Mouse (Mus musculus): ENCODE results near the gene Id2. TPM values are rescaled to one million over a fixed set of nuclear protein-coding genes. Genes with fewer than 3 reads are reported as not detected.

Gene Id2
- 448 and 458 TPM in 2 replicates for polyA plus RNA-seq (2016; fragmentation: Nextera tagmentation; extraction: Ambion mirVana)

DNA sequence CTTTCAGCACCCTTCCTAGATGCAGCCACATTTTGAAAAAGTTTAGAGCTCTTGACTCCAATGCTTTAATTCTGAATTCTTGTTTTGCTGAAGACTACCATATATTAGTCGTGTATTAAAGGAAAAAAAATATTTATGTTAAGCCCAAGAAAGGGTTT lies at the start of gene Id2:
Gene Id2, minus strand, starts transcription at position 89 of the 158 bp plus-strand sequence.
- no peak for ATAC-seq (ENCODE audit: insufficient number of reproducible peaks, insufficient read depth, low FRiP score, low TSS enrichment)
- no peaks in the 10 kb centered on the region for H3K27me3 ChIP-seq
- H3K4me3 ChIP-seq = peak within 1 kb of the TSS; percentile 88
- peak within 1 kb of the TSS; percentile 99 for H3K27ac ChIP-seq
- peak within 1 kb of the TSS; percentile 87 for H3K4me2 ChIP-seq (replicated peaks)
- H3K4me1 ChIP-seq = peaks cover 38% of the 10 kb centered on the region
- H3K9ac ChIP-seq = peak within 1 kb of the TSS; percentile 59
- no peaks in the 10 kb centered on the region for H3K9me3 ChIP-seq
- WGBS = 3% methylated on average over 1 of the region's 1 CpGs
- no peaks in the 10 kb centered on the region for H3K36me3 ChIP-seq

DNA sequence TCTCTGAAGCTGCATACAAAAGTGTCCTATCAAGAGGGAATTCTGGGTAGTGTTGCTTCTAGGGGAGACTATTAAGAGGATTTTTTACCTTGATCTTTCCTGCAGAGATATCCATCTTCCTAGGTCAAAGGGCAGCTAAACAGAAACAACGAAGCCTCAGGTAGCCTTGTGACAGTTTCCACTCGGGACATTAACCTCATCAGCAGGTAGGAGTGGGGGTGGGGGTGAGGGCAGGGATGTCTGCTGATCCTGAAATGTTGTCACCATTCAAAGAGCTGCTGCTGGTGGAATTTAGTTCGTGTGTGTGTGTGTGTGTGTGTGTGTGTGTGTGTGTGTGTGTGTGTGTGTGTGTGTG lies 48.4 kb upstream of the Id2 start:
- Histone ChIP-seq H3K36me3 (no peaks in the 10 kb centered on the region), H3K27me3 (no peaks in the 10 kb centered on the region), H3K9ac (no peak overlapping the region), H3K4me2 (replicated peaks) (no peak overlapping the region), H3K27ac (no peak overlapping the region), H3K9me3 (no peaks in the 10 kb centered on the region), H3K4me1 (no peaks in the 10 kb centered on the region), H3K4me3 (no peak overlapping the region)
- ATAC-seq (ENCODE audit: insufficient number of reproducible peaks, insufficient read depth, low FRiP score, low TSS enrichment) = no peak
- WGBS = 52% methylated on average over 3 of the region's 3 CpGs

DNA sequence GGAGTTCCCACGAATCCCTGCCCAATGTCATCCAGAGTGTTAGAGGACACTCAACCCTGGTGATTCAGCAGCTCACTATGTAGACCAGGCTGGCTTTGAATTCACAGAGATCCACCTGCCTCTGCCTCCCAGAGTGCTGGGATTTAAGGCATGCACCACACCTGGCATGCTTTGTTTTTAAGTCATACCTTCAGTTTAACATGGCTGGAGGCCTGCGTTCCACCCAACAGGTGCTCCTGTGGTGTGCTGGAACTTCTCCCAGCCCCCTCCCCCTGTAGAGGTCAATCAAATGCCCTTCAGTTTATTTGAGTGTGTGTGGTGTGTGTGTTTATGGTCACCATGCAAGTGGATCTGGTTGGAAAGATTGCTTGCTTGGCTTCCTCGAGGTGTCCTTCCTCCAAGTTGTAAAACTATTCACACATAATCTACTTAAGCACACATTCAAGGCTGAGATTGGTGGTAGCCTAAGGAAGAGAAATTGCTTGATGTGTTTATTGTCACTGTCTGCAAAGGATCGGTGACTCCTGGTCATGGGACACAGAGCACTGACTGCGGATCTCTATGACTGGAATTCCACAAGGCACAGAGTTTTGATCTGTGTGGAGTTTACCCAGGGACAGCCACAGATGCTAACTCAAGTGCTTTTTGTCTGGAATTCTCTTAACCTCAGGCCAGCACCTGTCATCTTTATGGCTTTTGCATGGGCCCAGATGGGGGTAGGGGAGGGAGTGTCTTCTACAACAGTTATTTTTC lies 47.8 kb upstream of the Id2 start:
- Histone ChIP-seq H3K9me3 (no peaks in the 10 kb centered on the region), H3K27ac (no peak overlapping the region), H3K27me3 (no peaks in the 10 kb centered on the region), H3K4me2 (replicated peaks) (no peak overlapping the region), H3K4me3 (no peak overlapping the region), H3K36me3 (no peaks in the 10 kb centered on the region), H3K4me1 (no peaks in the 10 kb centered on the region), H3K9ac (no peak overlapping the region)
- no peak for ATAC-seq (ENCODE audit: insufficient number of reproducible peaks, insufficient read depth, low FRiP score, low TSS enrichment)
- 80% methylated on average over 5 of the region's 5 CpGs for WGBS

DNA sequence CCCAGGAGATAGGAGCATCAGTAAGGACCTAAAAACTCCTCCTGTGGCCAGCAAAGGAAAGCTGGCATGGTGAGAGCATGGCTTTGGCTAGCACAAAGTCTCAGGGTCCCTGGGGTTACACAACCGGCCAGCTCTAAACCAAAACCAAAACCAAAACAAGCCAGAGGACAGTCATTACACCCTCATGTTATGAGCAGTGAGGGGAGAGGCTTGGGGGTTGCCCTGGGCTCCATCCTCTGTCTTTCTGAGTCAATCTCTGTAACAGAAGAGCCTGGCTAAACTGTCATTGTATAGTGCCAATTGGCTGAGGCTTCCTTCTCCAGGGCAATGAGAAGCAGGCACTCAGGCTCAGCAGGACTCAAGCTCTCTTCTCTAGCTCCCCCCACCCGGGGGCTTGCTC lies 46.6 kb upstream of the Id2 start:
- no peak overlapping the region for H3K27ac ChIP-seq
- no peaks in the 10 kb centered on the region for H3K27me3 ChIP-seq

DNA sequence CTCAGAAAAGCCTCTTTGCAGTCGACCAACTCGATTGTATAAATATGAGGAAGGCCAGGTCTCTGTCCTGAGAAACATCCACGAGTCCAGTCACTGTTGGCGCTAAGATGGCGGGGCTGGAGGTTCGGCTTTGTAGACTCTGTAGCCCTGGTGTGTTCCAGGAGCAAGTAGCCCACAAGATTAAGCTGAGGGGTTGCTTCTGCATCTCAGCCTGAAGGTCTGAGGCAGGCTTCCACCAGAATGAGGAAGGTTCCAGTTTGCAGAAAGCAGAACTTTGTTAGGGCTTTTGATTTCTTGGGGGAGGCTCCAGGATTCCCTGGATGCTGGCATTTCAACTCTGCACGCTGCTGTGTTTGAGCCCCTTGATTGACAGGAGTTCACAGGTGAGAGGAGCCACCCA lies 45.3 kb upstream of the Id2 start:
- Histone ChIP-seq H3K27me3 (no peaks in the 10 kb centered on the region), H3K27ac (no peak overlapping the region), H3K9ac (no peak overlapping the region), H3K9me3 (no peaks in the 10 kb centered on the region), H3K4me2 (replicated peaks) (no peak overlapping the region), H3K4me3 (no peak overlapping the region), H3K36me3 (no peaks in the 10 kb centered on the region), H3K4me1 (no peaks in the 10 kb centered on the region)
- ATAC-seq (ENCODE audit: insufficient number of reproducible peaks, insufficient read depth, low FRiP score, low TSS enrichment) = no peak
- 71% methylated on average over 7 of the region's 7 CpGs for WGBS

More for the DNA sequence above, 46.6 kb upstream of the Id2 start:
- WGBS = 46% methylated on average over 2 of the region's 2 CpGs
- H3K4me2 ChIP-seq (replicated peaks) = no peak overlapping the region
- no peak overlapping the region for H3K9ac ChIP-seq
- H3K36me3 ChIP-seq = no peaks in the 10 kb centered on the region
- H3K4me1 ChIP-seq = no peaks in the 10 kb centered on the region
- no peaks in the 10 kb centered on the region for H3K9me3 ChIP-seq
- no peak overlapping the region for H3K4me3 ChIP-seq
- ATAC-seq (ENCODE audit: insufficient number of reproducible peaks, insufficient read depth, low FRiP score, low TSS enrichment) = no peak

DNA sequence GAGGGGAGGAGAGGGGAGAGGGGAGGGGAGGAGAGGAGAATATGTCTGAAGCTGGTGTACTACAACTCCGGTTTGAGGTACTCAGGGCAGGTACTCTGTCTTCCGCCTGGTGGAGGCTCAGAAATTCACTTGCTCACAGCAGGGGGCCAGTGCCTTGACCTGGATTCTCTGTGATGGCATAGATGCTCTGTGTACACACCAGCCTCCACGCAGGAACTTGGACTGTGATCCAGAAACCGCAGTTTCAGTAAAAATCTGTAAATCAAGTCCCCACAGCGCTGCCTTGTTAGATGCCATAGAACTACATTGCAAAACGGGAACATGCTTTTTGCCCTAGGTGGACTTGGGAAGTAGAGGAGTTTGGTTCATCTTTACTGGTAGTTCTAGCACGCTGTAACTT lies 44.4 kb upstream of the Id2 start:
- Histone ChIP-seq H3K9me3 (no peaks in the 10 kb centered on the region), H3K4me2 (replicated peaks) (no peak overlapping the region), H3K9ac (no peak overlapping the region), H3K27me3 (no peaks in the 10 kb centered on the region), H3K36me3 (no peaks in the 10 kb centered on the region), H3K27ac (no peak overlapping the region), H3K4me1 (no peaks in the 10 kb centered on the region), H3K4me3 (no peak overlapping the region)
- ATAC-seq (ENCODE audit: insufficient number of reproducible peaks, insufficient read depth, low FRiP score, low TSS enrichment) = no peak
- 65% methylated on average over 7 of the region's 7 CpGs for WGBS

DNA sequence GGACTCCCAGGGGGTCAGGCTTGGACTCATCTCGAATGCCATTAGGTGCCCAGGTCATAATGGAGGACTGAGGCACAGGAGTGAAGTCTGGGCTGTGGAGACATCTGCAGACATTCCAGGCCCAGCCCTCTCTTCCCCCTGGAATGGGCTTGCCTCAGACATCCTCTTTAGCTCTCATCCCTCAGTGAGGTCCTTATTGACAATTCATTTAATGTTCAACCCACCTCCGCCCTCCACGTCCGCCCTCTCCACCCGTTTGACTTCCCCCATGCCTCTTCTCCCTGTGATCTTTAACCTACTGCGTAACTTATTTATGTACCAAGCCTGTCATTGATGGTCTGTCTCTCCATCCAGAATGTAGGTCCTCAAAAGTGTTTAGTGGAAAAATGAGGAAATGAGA lies 43.2 kb upstream of the Id2 start:
- no peak overlapping the region for H3K9ac ChIP-seq
- WGBS = 82% methylated on average over 6 of the region's 6 CpGs
- H3K4me1 ChIP-seq = no peaks in the 10 kb centered on the region
- ATAC-seq (ENCODE audit: insufficient number of reproducible peaks, insufficient read depth, low FRiP score, low TSS enrichment) = no peak
- no peaks in the 10 kb centered on the region for H3K36me3 ChIP-seq
- H3K9me3 ChIP-seq = no peaks in the 10 kb centered on the region
- no peak overlapping the region for H3K4me2 ChIP-seq (replicated peaks)
- no peak overlapping the region for H3K27ac ChIP-seq
- H3K4me3 ChIP-seq = no peak overlapping the region
- no peaks in the 10 kb centered on the region for H3K27me3 ChIP-seq

DNA sequence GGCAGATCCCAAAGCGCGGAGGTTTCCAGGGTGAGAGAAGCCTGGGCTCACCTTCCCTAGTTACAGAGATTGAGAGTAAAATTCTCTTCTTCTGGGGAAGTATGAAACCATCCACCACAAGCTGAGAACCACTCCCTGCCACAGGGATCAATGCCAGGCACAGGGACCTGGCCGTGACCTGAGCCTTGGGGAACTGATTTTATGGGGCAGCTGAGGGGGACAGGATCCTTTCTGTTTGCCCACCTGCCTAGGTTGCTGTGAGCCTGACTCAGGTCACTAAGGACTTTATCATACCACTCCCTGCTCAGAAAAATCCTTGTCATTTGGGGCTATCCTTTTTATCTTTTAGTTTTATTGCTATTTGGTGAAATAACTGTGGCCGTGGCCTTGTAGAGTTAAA lies 41.7 kb upstream of the Id2 start:
- no peak for ATAC-seq (ENCODE audit: insufficient number of reproducible peaks, insufficient read depth, low FRiP score, low TSS enrichment)
- Histone ChIP-seq H3K27ac (no peak overlapping the region), H3K36me3 (no peaks in the 10 kb centered on the region), H3K4me2 (replicated peaks) (no peak overlapping the region), H3K4me1 (no peaks in the 10 kb centered on the region), H3K9ac (no peak overlapping the region), H3K4me3 (no peak overlapping the region), H3K9me3 (no peaks in the 10 kb centered on the region), H3K27me3 (no peaks in the 10 kb centered on the region)
- WGBS = 91% methylated on average over 4 of the region's 4 CpGs

DNA sequence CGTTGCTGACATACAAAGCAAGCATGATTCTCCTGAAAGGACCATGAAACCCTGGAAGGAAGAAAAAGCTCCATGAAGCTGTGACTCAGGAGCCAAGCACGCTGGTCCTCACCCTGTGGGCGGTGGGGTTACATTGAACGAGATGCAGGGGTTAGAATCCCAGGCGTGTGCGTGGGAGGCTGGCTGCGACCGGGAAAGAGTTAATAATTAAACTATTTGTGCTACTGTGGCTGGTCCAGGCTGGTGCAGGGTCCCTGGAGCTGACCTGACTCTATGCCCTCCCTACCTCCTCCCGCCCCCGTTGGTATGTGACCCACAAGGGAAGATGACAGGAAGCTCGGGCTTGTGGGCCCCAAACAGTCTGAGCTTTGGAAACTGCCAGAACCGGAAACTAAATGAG lies 35.1 kb upstream of the Id2 start:
- Histone ChIP-seq H3K9me3 (no peaks in the 10 kb centered on the region), H3K27me3 (no peaks in the 10 kb centered on the region), H3K9ac (no peak overlapping the region), H3K27ac (no peak overlapping the region), H3K36me3 (no peaks in the 10 kb centered on the region), H3K4me2 (replicated peaks) (no peak overlapping the region), H3K4me1 (peaks cover 17% of the 10 kb centered on the region), H3K4me3 (no peak overlapping the region)
- no peak for ATAC-seq (ENCODE audit: insufficient number of reproducible peaks, insufficient read depth, low FRiP score, low TSS enrichment)
- 68% methylated on average over 12 of the region's 12 CpGs for WGBS

DNA sequence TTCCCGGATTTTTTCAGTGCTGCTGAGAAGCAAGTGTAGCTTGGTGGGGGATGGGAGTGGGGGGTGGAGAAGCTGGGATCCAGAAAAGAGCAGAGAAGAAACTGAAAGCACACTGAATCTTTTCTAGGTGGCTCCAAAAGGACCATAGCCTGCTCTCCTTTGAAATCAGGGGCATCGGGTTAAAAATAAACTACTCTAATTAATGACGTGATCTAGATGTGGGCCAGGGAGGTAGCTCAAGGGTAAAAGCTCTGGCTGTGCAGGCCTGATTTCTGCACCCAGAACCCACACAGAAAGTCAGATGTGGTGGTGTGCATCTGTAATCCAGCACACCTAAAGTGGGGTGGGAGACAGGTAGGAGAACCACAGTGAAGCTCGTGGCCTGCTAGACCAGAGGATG lies 30.7 kb upstream of the Id2 start:
- peaks cover 52% of the 10 kb centered on the region for H3K4me1 ChIP-seq
- no peaks in the 10 kb centered on the region for H3K27me3 ChIP-seq
- no peak overlapping the region for H3K27ac ChIP-seq
- no peaks in the 10 kb centered on the region for H3K9me3 ChIP-seq
- no peak overlapping the region for H3K4me3 ChIP-seq
- no peak overlapping the region for H3K9ac ChIP-seq
- no peak overlapping the region for H3K4me2 ChIP-seq (replicated peaks)
- no peaks in the 10 kb centered on the region for H3K36me3 ChIP-seq
- 45% methylated on average over 4 of the region's 4 CpGs for WGBS
- ATAC-seq (ENCODE audit: insufficient number of reproducible peaks, insufficient read depth, low FRiP score, low TSS enrichment) = no peak

DNA sequence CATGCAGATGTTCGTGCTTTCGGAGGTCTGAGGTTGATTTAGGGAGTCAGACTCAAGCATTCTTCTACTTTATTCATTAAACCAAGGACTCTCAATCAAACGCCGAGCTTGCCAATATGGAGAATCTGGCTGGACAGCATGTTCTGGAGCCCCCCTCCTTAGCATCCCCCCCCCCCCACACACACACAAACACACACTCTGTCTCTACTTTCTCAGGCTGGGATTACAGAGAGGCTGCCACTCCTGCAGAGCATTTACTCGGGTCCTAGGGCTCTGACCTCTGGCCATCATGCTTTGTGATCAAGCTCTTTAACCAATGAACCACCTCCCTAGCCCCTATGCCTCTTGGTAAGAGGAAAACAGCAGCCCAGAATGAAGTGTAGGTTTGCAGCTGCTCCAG lies 29.3 kb upstream of the Id2 start:
- H3K9me3 ChIP-seq = no peaks in the 10 kb centered on the region
- H3K4me1 ChIP-seq = peaks cover 52% of the 10 kb centered on the region
- no peak overlapping the region for H3K4me2 ChIP-seq (replicated peaks)
- H3K9ac ChIP-seq = no peak overlapping the region
- no peak overlapping the region for H3K4me3 ChIP-seq
- H3K27ac ChIP-seq = no peak overlapping the region
- H3K36me3 ChIP-seq = no peaks in the 10 kb centered on the region
- no peaks in the 10 kb centered on the region for H3K27me3 ChIP-seq
- WGBS = 52% methylated on average over 5 of the region's 5 CpGs
- ATAC-seq (ENCODE audit: insufficient number of reproducible peaks, insufficient read depth, low FRiP score, low TSS enrichment) = no peak

DNA sequence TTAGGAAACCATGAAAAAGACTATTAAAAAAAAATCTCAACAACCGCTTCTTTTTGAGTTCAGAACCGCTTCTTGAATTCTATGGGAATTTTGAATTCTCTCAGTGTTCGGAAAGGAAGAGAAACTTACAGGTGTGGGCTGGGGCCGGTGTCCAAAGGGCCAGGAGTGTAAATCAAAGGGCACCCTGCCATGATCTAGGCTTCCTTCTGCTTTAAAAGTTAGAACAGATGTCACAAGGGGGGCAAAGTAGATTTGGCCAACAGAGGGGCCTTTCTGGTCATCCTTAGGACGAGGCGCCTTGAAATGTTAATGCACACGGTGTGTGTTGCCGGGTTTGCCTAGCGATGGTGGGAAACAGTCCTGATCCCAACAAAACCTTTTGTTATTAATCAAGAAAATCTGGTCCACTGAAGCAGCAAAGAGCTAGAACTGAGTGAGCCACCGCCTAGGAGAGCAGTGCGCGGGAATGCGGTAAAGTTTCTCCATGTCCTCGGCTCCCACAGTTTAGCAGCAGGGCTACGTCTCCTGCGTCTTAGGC lies 28.4 kb upstream of the Id2 start:
- Histone ChIP-seq H3K36me3 (no peaks in the 10 kb centered on the region), H3K9me3 (no peaks in the 10 kb centered on the region), H3K27ac (peak overlapping the region; percentile 59; the same call in 1 of the 2 replicates), H3K27me3 (no peaks in the 10 kb centered on the region), H3K9ac (no peak overlapping the region), H3K4me3 (no peak overlapping the region), H3K4me2 (replicated peaks) (no peak overlapping the region), H3K4me1 (peaks cover 52% of the 10 kb centered on the region)
- WGBS = 21% methylated on average over 16 of the region's 16 CpGs
- ATAC-seq (ENCODE audit: insufficient number of reproducible peaks, insufficient read depth, low FRiP score, low TSS enrichment) = no peak
